Mouse (Mus musculus): Measurements from ENCODE around the gene 5730596B20Rik. TPM values are rescaled to one million over a fixed set of nuclear protein-coding genes. Genes with fewer than 3 reads are reported as not detected.
A peak's percentile ranks its signal among the peaks of the same experiment; 100 is the strongest.

The 5730596B20Rik gene
- polyA plus RNA-seq, 1 experiment from 2014 or later, result not detected

GRCm38 (mm10) chr6:52205638-52206621 is 28.6 kb downstream of the 5730596B20Rik start:
- no peaks in the 10 kb centered on the region for H3K9me3 ChIP-seq (replicated peaks; ENCODE audit: control insufficient read depth, low read length, poor library complexity, severe bottlenecking)
- H3K27ac ChIP-seq (ENCODE audit: low read length), result no peak overlapping the region
- no peak overlapping the region for H3K9ac ChIP-seq (ENCODE audit: low read depth, low read length)
- WGBS, result under 1% methylated on average over 55 of the region's 55 CpGs
- H3K4me2 ChIP-seq (ENCODE audit: low read length), result no peak overlapping the region
- no peaks in the 10 kb centered on the region for H3K36me3 ChIP-seq (ENCODE audit: control insufficient read depth, insufficient read depth, low read length)
- peaks cover 83% of the 10 kb centered on the region for H3K27me3 ChIP-seq (ENCODE audit: control insufficient read depth, insufficient read depth, low read depth, low read length)
- peaks cover 3% of the 10 kb centered on the region; the same call in 1 of the 2 replicates for H3K4me1 ChIP-seq (ENCODE audit: control insufficient read depth, insufficient read depth, low read length)
- no peak overlapping the region for H3K4me3 ChIP-seq (ENCODE audit: low read depth, low read length)
- no peak for ATAC-seq

DNA sequence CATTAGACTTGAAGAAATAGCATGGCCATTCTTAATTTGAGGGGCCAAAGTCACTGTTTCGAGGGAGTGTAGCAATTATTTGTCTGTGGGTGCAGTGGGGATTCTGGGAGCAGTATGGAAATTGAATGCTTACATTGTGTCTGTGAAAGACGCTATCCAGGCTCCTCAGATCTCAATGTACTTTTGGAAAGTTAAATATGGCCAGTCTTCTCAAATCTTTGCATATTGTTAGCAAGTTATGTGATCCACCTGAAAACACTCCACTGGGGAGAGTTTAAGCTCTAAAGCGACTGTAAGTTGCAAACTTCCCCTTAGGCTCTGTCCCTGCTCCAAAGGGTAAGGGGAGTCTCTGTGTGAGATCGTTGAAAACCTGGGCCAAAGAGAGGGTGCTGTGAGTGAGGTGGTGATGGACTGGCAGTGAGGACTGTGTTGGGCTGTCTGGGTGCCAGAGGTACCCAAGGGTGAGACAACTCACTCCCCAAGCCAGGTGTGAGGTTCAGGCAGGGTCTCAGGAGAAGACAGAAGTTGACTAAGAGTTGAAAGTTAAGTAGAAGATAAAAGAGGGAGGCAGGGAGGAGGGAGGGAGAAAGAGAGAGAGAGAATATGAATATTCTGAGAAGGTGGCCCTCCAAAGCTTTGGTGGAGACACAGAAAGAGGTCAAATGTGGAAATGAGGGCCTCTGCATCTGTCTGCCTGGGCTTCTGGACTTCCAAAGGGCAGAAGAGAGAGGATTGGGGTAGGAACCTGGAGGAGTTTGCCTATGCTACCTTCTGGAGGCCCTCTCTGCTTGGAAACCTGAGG is 29.8 kb downstream of the 5730596B20Rik start:
- no peak for ATAC-seq
- H3K36me3 ChIP-seq (ENCODE audit: control insufficient read depth, insufficient read depth, low read length), result no peaks in the 10 kb centered on the region
- 4% methylated on average over 4 of the region's 4 CpGs for WGBS
- H3K4me3 ChIP-seq (ENCODE audit: low read depth, low read length), result no peak overlapping the region
- peaks cover 5% of the 10 kb centered on the region; the same call in 1 of the 2 replicates for H3K4me1 ChIP-seq (ENCODE audit: control insufficient read depth, insufficient read depth, low read length)
- H3K27ac ChIP-seq (ENCODE audit: low read length), result no peak overlapping the region
- H3K9me3 ChIP-seq (replicated peaks; ENCODE audit: control insufficient read depth, low read length, poor library complexity, severe bottlenecking), result no peaks in the 10 kb centered on the region
- peaks cover 85% of the 10 kb centered on the region for H3K27me3 ChIP-seq (ENCODE audit: control insufficient read depth, insufficient read depth, low read depth, low read length)
- H3K9ac ChIP-seq (ENCODE audit: low read depth, low read length), result no peak overlapping the region
- no peak overlapping the region for H3K4me2 ChIP-seq (ENCODE audit: low read length)

DNA sequence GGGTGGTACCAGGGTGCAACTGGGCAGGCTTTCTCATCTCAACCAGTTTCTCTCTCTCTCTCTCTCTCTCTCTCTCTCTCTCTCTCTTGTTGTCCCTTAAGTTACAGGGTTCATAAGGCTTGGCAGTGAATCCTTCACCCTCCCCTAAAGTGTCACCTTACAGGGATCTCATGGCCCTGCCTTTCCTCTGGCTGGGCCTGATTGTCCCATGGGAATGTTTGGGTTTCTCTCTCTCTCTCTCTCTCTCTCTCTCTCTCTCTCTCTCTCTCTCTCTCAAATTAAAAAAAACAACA is 30.3 kb downstream of the 5730596B20Rik start:
- Histone ChIP-seq H3K27ac (ENCODE audit: low read length) (no peak overlapping the region), H3K4me2 (ENCODE audit: low read length) (no peak overlapping the region), H3K9ac (ENCODE audit: low read depth, low read length) (no peak overlapping the region)

GRCm38 (mm10) chr6:52208072-52208867 is 31.0 kb downstream of the 5730596B20Rik start, which contains the start of gene Hoxa6:
Gene Hoxa6 (minus strand): TSS chr6:52208722.
- H3K4me2 ChIP-seq (ENCODE audit: low read length), result no peak within 1 kb of the TSS
- H3K27ac ChIP-seq (ENCODE audit: low read length), result no peak within 1 kb of the TSS
- WGBS, result 2% methylated on average over 45 of the region's 47 CpGs
- H3K9me3 ChIP-seq (replicated peaks; ENCODE audit: control insufficient read depth, low read length, poor library complexity, severe bottlenecking), result no peaks in the 10 kb centered on the region
- no peak within 1 kb of the TSS for H3K9ac ChIP-seq (ENCODE audit: low read depth, low read length)
- H3K36me3 ChIP-seq (ENCODE audit: control insufficient read depth, insufficient read depth, low read length), result no peaks in the 10 kb centered on the region
- ATAC-seq, result no peak
- peaks cover 86% of the 10 kb centered on the region for H3K27me3 ChIP-seq (ENCODE audit: control insufficient read depth, insufficient read depth, low read depth, low read length)
- peaks cover 5% of the 10 kb centered on the region; the same call in 1 of the 2 replicates for H3K4me1 ChIP-seq (ENCODE audit: control insufficient read depth, insufficient read depth, low read length)
- H3K4me3 ChIP-seq (ENCODE audit: low read depth, low read length), result no peak within 1 kb of the TSS

More for the DNA sequence above, 30.3 kb downstream of the 5730596B20Rik start:
- Histone ChIP-seq H3K36me3 (ENCODE audit: control insufficient read depth, insufficient read depth, low read length) (no peaks in the 10 kb centered on the region), H3K9me3 (replicated peaks; ENCODE audit: control insufficient read depth, low read length, poor library complexity, severe bottlenecking) (no peaks in the 10 kb centered on the region), H3K27me3 (ENCODE audit: control insufficient read depth, insufficient read depth, low read depth, low read length) (peaks cover 86% of the 10 kb centered on the region), H3K4me3 (ENCODE audit: low read depth, low read length) (no peak overlapping the region), H3K4me1 (ENCODE audit: control insufficient read depth, insufficient read depth, low read length) (peaks cover 5% of the 10 kb centered on the region; the same call in 1 of the 2 replicates)
- no peak for ATAC-seq

DNA sequence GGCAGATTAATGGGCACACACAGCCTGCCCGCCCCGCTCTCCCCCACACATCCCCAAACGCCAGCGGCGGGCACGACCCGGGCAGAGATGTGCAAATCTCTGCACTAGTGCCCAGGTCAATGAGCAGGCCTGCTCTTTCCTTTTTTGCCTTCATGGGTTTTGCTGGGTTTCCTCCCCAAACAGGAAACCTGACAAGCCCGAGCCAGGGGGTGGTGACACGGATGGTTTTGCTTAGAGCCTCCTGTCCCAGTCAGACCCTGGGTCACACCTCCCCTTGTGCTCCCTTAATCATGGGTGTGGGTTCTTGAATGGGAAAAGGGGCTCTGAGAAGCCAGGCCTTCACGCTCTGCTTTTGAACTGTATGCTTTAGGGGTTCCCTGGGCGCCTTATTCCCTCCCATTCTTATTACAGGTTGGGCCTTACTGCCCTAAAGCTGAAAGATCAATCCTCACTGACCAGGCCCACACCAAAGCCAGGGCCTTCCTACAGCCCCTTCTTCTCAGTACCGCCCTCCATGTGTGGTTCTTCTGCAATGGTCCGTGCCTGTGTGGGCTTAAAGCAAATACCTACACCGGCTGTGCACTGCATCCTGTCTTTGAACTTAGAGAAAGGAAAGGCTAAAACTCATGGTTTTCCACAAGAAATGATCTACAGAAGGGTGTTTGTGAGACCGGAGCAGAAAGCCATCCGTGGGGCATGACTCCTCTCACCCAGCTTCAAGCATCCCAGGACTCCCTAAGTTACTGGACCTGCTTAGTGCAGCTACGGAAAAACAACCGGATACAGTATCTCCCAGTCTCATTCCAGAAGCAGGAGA is 31.8 kb downstream of the 5730596B20Rik start:
- no peak overlapping the region for H3K4me2 ChIP-seq (ENCODE audit: low read length)
- H3K9me3 ChIP-seq (replicated peaks; ENCODE audit: control insufficient read depth, low read length, poor library complexity, severe bottlenecking), result no peaks in the 10 kb centered on the region
- H3K4me3 ChIP-seq (ENCODE audit: low read depth, low read length), result no peak overlapping the region
- no peaks in the 10 kb centered on the region for H3K36me3 ChIP-seq (ENCODE audit: control insufficient read depth, insufficient read depth, low read length)
- H3K27me3 ChIP-seq (ENCODE audit: control insufficient read depth, insufficient read depth, low read depth, low read length), result peaks cover 86% of the 10 kb centered on the region
- H3K4me1 ChIP-seq (ENCODE audit: control insufficient read depth, insufficient read depth, low read length), result peaks cover 2% of the 10 kb centered on the region; the same call in 1 of the 2 replicates
- 3% methylated on average over 18 of the region's 18 CpGs for WGBS
- no peak overlapping the region for H3K9ac ChIP-seq (ENCODE audit: low read depth, low read length)
- no peak overlapping the region for H3K27ac ChIP-seq (ENCODE audit: low read length)
- ATAC-seq, result no peak

DNA sequence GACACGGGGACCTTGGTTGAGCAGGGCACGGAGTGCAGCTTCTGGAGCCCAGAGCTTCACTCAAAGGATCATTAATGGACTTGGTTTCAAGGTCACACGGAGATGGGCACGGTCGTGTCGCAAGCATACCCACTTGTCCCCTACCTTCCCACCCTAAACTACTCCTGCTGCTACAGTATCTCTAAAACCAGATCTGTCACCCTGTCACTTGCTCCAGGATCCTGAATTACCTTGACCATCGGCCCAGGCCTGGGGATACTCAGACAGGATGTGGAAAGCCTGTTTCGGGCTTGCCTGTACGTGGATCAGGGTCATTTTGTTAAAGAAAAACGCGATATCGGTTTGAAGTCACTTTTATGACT is 32.4 kb downstream of the 5730596B20Rik start:
- Histone ChIP-seq H3K36me3 (ENCODE audit: control insufficient read depth, insufficient read depth, low read length) (no peaks in the 10 kb centered on the region), H3K9me3 (replicated peaks; ENCODE audit: control insufficient read depth, low read length, poor library complexity, severe bottlenecking) (no peaks in the 10 kb centered on the region), H3K27me3 (ENCODE audit: control insufficient read depth, insufficient read depth, low read depth, low read length) (peaks cover 86% of the 10 kb centered on the region), H3K4me3 (ENCODE audit: low read depth, low read length) (no peak overlapping the region), H3K9ac (ENCODE audit: low read depth, low read length) (no peak overlapping the region), H3K4me1 (ENCODE audit: control insufficient read depth, insufficient read depth, low read length) (peaks cover 2% of the 10 kb centered on the region; the same call in 1 of the 2 replicates), H3K4me2 (ENCODE audit: low read length) (no peak overlapping the region), H3K27ac (ENCODE audit: low read length) (no peak overlapping the region)
- ATAC-seq, result no peak
- 7% methylated on average over 12 of the region's 12 CpGs for WGBS

DNA sequence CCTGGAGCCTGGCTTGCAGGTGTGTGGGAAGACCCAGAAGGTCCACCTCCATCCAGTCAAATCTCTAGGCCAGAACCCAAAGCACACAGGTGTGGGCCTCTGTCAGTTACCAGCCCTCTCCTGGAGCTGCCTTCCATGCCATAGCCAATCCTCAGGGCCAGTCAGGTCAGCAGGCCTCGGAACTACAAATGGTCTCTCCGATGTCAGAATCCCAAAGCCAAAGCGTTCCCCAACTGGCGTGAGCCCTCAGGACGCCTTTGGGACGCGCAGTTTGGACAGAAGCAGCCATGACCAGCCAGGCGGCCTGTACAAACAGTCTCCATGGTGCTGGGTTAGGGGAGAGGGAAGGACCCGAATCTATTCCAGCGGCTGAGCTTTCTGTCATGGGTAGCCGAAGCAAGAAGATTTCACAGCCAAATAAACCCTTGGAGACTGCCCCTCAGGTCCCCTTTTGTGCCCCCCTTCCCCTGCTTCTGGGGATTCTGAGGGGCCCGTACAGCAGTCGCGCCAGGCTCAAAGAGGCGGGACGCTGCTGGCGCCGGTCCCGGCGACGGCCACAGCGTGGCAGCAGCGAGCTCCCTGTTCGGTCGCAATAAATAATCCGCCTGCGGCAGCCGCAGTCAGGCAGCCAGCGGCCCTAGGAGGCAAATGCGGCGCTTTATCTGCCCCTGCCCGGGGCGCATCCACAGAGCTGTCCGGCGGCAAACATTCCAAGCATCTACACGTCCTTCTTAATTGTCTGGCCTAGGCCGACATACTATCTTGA is 34.1 kb downstream of the 5730596B20Rik start:
- Histone ChIP-seq H3K4me3 (ENCODE audit: low read depth, low read length) (no peak overlapping the region), H3K27ac (ENCODE audit: low read length) (no peak overlapping the region)
- 0 out of 2 replicates have a peak, but pooled peaks have one; percentile 11 for ATAC-seq

More for the DNA sequence above, 34.1 kb downstream of the 5730596B20Rik start:
- H3K9ac ChIP-seq (ENCODE audit: low read depth, low read length), result no peak overlapping the region
- peaks cover 88% of the 10 kb centered on the region for H3K27me3 ChIP-seq (ENCODE audit: control insufficient read depth, insufficient read depth, low read depth, low read length)
- no peak overlapping the region for H3K4me2 ChIP-seq (ENCODE audit: low read length)
- 1% methylated on average over 37 of the region's 37 CpGs for WGBS
- H3K36me3 ChIP-seq (ENCODE audit: control insufficient read depth, insufficient read depth, low read length), result no peaks in the 10 kb centered on the region
- peaks cover 2% of the 10 kb centered on the region; the same call in 1 of the 2 replicates for H3K4me1 ChIP-seq (ENCODE audit: control insufficient read depth, insufficient read depth, low read length)
- no peaks in the 10 kb centered on the region for H3K9me3 ChIP-seq (replicated peaks; ENCODE audit: control insufficient read depth, low read length, poor library complexity, severe bottlenecking)
